Mouse (Mus musculus) layer of hippocampus, adult 2 months (tissue): ENCODE data around the gene Ube4b. TPM values are rescaled to one million over a fixed set of nuclear protein-coding genes. Genes with fewer than 3 reads are reported as not detected.
"Not testable (repeated sequence)": the region's sequence is repeated elsewhere in the genome, so short reads cannot be mapped to it uniquely, and the experiment has no call there.

Experiments used
- DNase-seq, 2 experiments: peaks; one replicate each; pipeline ENCODE4 v3.0.0; 2022; ENCODE audit warnings: low spot score in 2 of 2
- H3K27ac ChIP-seq: fragments of 200-600 bp; 2 replicates; pipeline ENCODE4 v1.8.1; 2022
- H3K4me3 ChIP-seq: fragments of 200-600 bp; 2 replicates; pipeline ENCODE4 v1.8.1; 2022; ENCODE audit warnings: mild to moderate bottlenecking
- CTCF ChIP-seq: fragments of 200-600 bp; conservative IDR thresholded peaks from 2 replicates; pipeline ENCODE4 v1.8.1; 2022; ENCODE audit warnings: antibody characterized with exemption, mild to moderate bottlenecking, moderate library complexity
- total RNA-seq, 2 experiments: library from RNA; stranded (reverse); gene quantifications; 2 replicates each; pipeline ENCODE4 v1.2.3; 2021

Ube4b gene
- total RNA-seq, 2 experiments from 2014 or later, result 105 to 107 TPM

GRCm38 (mm10) chr4:149454263-149454662 is 27.7 kb upstream of the Ube4b start:
- no peak for DNase-seq
- Histone ChIP-seq H3K27ac (no peak overlapping the region), H3K4me3 (no peak overlapping the region)
- no peak for TF ChIP-seq CTCF

- DNase-seq, result no peak
- Histone ChIP-seq H3K4me3 (no peak overlapping the region), H3K27ac (no peak overlapping the region)
- TF ChIP-seq CTCF, result peak; percentile 71
Observed at GRCm38 (mm10) chr4:149453656-149454055, 27.1 kb upstream of the Ube4b start.

- no peak overlapping the region for H3K4me3 ChIP-seq
- TF ChIP-seq CTCF, result no peak
- no peak overlapping the region for H3K27ac ChIP-seq
- DNase-seq, result no peak
Observed at GRCm38 (mm10) chr4:149450636-149451035, 24.1 kb upstream of the Ube4b start.

GRCm38 (mm10) chr4:149446309-149446708 is 19.8 kb upstream of the Ube4b start:
- Histone ChIP-seq H3K27ac (peak overlapping the region; percentile 89; the same call in 1 of the 2 replicates), H3K4me3 (no peak overlapping the region)
- no peak for TF ChIP-seq CTCF
- no peak for DNase-seq

GRCm38 (mm10) chr4:149445868-149446267 is 19.3 kb upstream of the Ube4b start:
- Histone ChIP-seq H3K27ac (peak overlapping the region; percentile 89), H3K4me3 (peak overlapping the region; percentile 45)
- DNase-seq, result no peak
- TF ChIP-seq CTCF, result no peak

GRCm38 (mm10) chr4:149444964-149445701 is 18.6 kb upstream of the Ube4b start:
- H3K27ac ChIP-seq, result peak overlapping the region; percentile 89

GRCm38 (mm10) chr4:149444465-149444864 is 17.9 kb upstream of the Ube4b start:
- Histone ChIP-seq H3K27ac (no peak overlapping the region), H3K4me3 (no peak overlapping the region)
- DNase-seq, result no peak
- TF ChIP-seq CTCF, result no peak

More at GRCm38 (mm10) chr4:149444964-149445701, 18.6 kb upstream of the Ube4b start:
- peak; percentile 77 to 84 for DNase-seq
- peak; percentile 85 for TF ChIP-seq CTCF
- peak overlapping the region; percentile 45 for H3K4me3 ChIP-seq

GRCm38 (mm10) chr4:149442436-149442835 is 15.9 kb upstream of the Ube4b start:
- no peak overlapping the region for H3K27ac ChIP-seq
- DNase-seq, result no peak
- H3K4me3 ChIP-seq, result no peak overlapping the region
- no peak for TF ChIP-seq CTCF

GRCm38 (mm10) chr4:149440576-149440975 is 14.0 kb upstream of the Ube4b start:
- no peak overlapping the region for H3K27ac ChIP-seq
- no peak overlapping the region for H3K4me3 ChIP-seq
- no peak for TF ChIP-seq CTCF
- DNase-seq, result no peak

- H3K27ac ChIP-seq, DNase-seq, H3K4me3 ChIP-seq: not testable (repeated sequence)
Observed at GRCm38 (mm10) chr4:149431887-149432286, 5.3 kb upstream of the Ube4b start.

- DNase-seq, result no peak
- H3K27ac ChIP-seq, result no peak overlapping the region
- no peak for TF ChIP-seq CTCF
- H3K4me3 ChIP-seq, result no peak overlapping the region
Observed at GRCm38 (mm10) chr4:149429592-149429991, 3.0 kb upstream of the Ube4b start.

- TF ChIP-seq CTCF, result no peak
- peak overlapping the region; percentile 96 for H3K27ac ChIP-seq
- peak in 1 of 2 experiments; percentile 21 for DNase-seq
- H3K4me3 ChIP-seq, result peak overlapping the region; percentile 88
Observed at GRCm38 (mm10) chr4:149425801-149426292, 702 bp downstream of the Ube4b start.

- no peak for TF ChIP-seq CTCF
- H3K27ac ChIP-seq, result peak overlapping the region; percentile 96
- no peak for DNase-seq
Observed at GRCm38 (mm10) chr4:149424755-149425154, 1.8 kb downstream of the Ube4b start.

GRCm38 (mm10) chr4:149417854-149418365 is 8.6 kb downstream of the Ube4b start:
- no peak for DNase-seq
- TF ChIP-seq CTCF, result no peak
- no peak overlapping the region for H3K27ac ChIP-seq
- no peak overlapping the region for H3K4me3 ChIP-seq

More at GRCm38 (mm10) chr4:149424755-149425154, 1.8 kb downstream of the Ube4b start:
- H3K4me3 ChIP-seq, result peak overlapping the region; percentile 88
